Mouse (Mus musculus) midbrain, embryonic 13.5 days (tissue): ENCODE measurements around the gene Dvl2. TPM values are rescaled to one million over a fixed set of nuclear protein-coding genes. Genes with fewer than 3 reads are reported as not detected.
"Not testable (repeated sequence)": the region's sequence is repeated elsewhere in the genome, so short reads cannot be mapped to it uniquely, and the experiment has no call there.

ENCODE experiments used
- ATAC-seq: fragments of 200-750 bp; cut with Nextera tagmentation; 2 replicates; pipeline ENCODE4 v1.8.0; 2017; ENCODE audit warnings: mild to moderate bottlenecking, moderate TSS enrichment, moderate library complexity
- H3K27ac ChIP-seq: fragments of 300-500 bp; sonication (generic); 2 replicates; pipeline ENCODE4 v1.5.1; 2015; ENCODE audit warnings: inconsistent platforms, mild to moderate bottlenecking, moderate library complexity
- H3K27me3 ChIP-seq: fragments of 300-500 bp; sonication (generic); 2 replicates; pipeline ENCODE4 v1.6.1; 2015; ENCODE audit warnings: mild to moderate bottlenecking, inconsistent platforms
- H3K36me3 ChIP-seq: fragments of 300-500 bp; sonication (generic); 2 replicates; pipeline ENCODE4 v1.6.1; 2015; ENCODE audit warnings: mild to moderate bottlenecking, inconsistent platforms
- H3K4me1 ChIP-seq: fragments of 300-500 bp; sonication (generic); replicated peaks from 2 replicates; pipeline ENCODE4 v1.6.1; 2015; ENCODE audit warnings: inconsistent platforms
- H3K4me2 ChIP-seq: fragments of 300-500 bp; sonication (generic); replicated peaks from 2 replicates; pipeline ENCODE4 v1.6.1; 2015; ENCODE audit warnings: moderate library complexity, mild to moderate bottlenecking, inconsistent platforms
- H3K4me3 ChIP-seq: fragments of 300-500 bp; sonication (generic); replicated peaks from 2 replicates; pipeline ENCODE4 v1.5.1; 2015; ENCODE audit warnings: mild to moderate bottlenecking, inconsistent platforms
- H3K9ac ChIP-seq: fragments of 300-500 bp; sonication (generic); replicated peaks from 2 replicates; pipeline ENCODE4 v1.6.1; 2015; ENCODE audit warnings: mild to moderate bottlenecking, inconsistent platforms
- H3K9me3 ChIP-seq: fragments of 300-500 bp; sonication (generic); 2 replicates; pipeline ENCODE4 v1.6.1; 2016; ENCODE audit warnings: mild to moderate bottlenecking, inconsistent platforms
- WGBS: fragments of 180-500 bp; shearing (Covaris S2); methylation state at CpG from one replicate; pipeline ENCODE4 v1.1.7; 2015; 5-methylcytosine and 5-hydroxymethylcytosine counted together
- polyA plus RNA-seq: library from polyadenylated mRNA; unstranded; fragments of >200 nt; fragmentation: Nextera tagmentation; extraction: Ambion mirVana; gene quantifications from 2 replicates; pipeline ENCODE4 v1.2.1, GENCODE M21; 2015

Dvl2 gene
- polyA plus RNA-seq, 1 experiment from 2014 or later = 35.4 TPM

GRCm38 (mm10) chr11:70014051-70014450, 13.7 kb downstream of the Dvl2 start:
- 60% methylated on average over 5 of the region's 5 CpGs for WGBS
- Histone ChIP-seq H3K27me3 (no peaks in the 10 kb centered on the region), H3K4me2 (peak overlapping the region; percentile 91; the same call in 1 of the 2 replicates), H3K9me3 (no peaks in the 10 kb centered on the region), H3K4me3 (peak overlapping the region; percentile 65; the same call in 1 of the 2 replicates), H3K9ac (peak overlapping the region; percentile 79; the same call in 1 of the 2 replicates), H3K4me1 (peaks cover 38% of the 10 kb centered on the region), H3K36me3 (peaks cover 46% of the 10 kb centered on the region), H3K27ac (no peak overlapping the region)
- ATAC-seq = no peak

GRCm38 (mm10) chr11:70014880-70015558, 14.6 kb downstream of the Dvl2 start, which contains the start of gene Acadvl:
Gene Acadvl, minus strand, starts transcription at chr11:70015411.
- no peaks in the 10 kb centered on the region for H3K27me3 ChIP-seq
- peak within 1 kb of the TSS; percentile 91 for H3K4me2 ChIP-seq
- H3K9me3 ChIP-seq = no peaks in the 10 kb centered on the region
- H3K36me3 ChIP-seq = peaks cover 36% of the 10 kb centered on the region
- ATAC-seq = peak; percentile 84
- H3K4me3 ChIP-seq = peak within 1 kb of the TSS; percentile 65
- peak within 1 kb of the TSS; percentile 79 for H3K9ac ChIP-seq
- 1% methylated on average over 35 of the region's 35 CpGs for WGBS
- peak within 1 kb of the TSS; percentile 79 for H3K27ac ChIP-seq
- peaks cover 47% of the 10 kb centered on the region for H3K4me1 ChIP-seq

- Histone ChIP-seq H3K4me1 (peaks cover 54% of the 10 kb centered on the region), H3K27ac (no peak overlapping the region), H3K4me3 (peak overlapping the region; percentile 65; the same call in 1 of the 2 replicates), H3K9ac (peak overlapping the region; percentile 79; the same call in 1 of the 2 replicates), H3K9me3 (no peaks in the 10 kb centered on the region), H3K27me3 (no peaks in the 10 kb centered on the region), H3K4me2 (peak overlapping the region; percentile 91), H3K36me3 (peaks cover 29% of the 10 kb centered on the region)
- ATAC-seq = no peak
- WGBS = 69% methylated on average over 6 of the region's 6 CpGs
These were observed 15.3 kb downstream of the Dvl2 start for GRCm38 (mm10) chr11:70015677-70016076.

GRCm38 (mm10) chr11:70016177-70016576, 15.8 kb downstream of the Dvl2 start:
- H3K4me3 ChIP-seq, ATAC-seq, H3K9me3 ChIP-seq, H3K27ac ChIP-seq, H3K9ac ChIP-seq, H3K27me3 ChIP-seq, H3K4me2 ChIP-seq: not testable (repeated sequence)
- Histone ChIP-seq H3K4me1 (peaks cover 56% of the 10 kb centered on the region), H3K36me3 (peaks cover 24% of the 10 kb centered on the region)
- WGBS = 77% methylated on average over 2 of the region's 2 CpGs

GRCm38 (mm10) chr11:70016669-70017068, 16.3 kb downstream of the Dvl2 start, which contains the start of gene Dlg4:
Gene Dlg4, plus strand, starts transcription at chr11:70016942.
- peak within 1 kb of the TSS; percentile 91 for H3K4me2 ChIP-seq
- H3K9ac ChIP-seq = peak within 1 kb of the TSS; percentile 92
- peaks cover 19% of the 10 kb centered on the region for H3K36me3 ChIP-seq
- H3K4me3 ChIP-seq = peak within 1 kb of the TSS; percentile 78
- no peaks in the 10 kb centered on the region for H3K9me3 ChIP-seq
- peaks cover 56% of the 10 kb centered on the region for H3K4me1 ChIP-seq
- H3K27me3 ChIP-seq = no peaks in the 10 kb centered on the region
- no peak for ATAC-seq
- peak within 1 kb of the TSS; percentile 97 for H3K27ac ChIP-seq
- WGBS = 57% methylated on average over 3 of the region's 3 CpGs

- H3K4me1 ChIP-seq = peaks cover 60% of the 10 kb centered on the region
- peak overlapping the region; percentile 91 for H3K4me2 ChIP-seq
- 29% methylated on average over 7 of the region's 7 CpGs for WGBS
- no peaks in the 10 kb centered on the region for H3K9me3 ChIP-seq
- H3K36me3 ChIP-seq = peaks cover 13% of the 10 kb centered on the region
- peak overlapping the region; percentile 92 for H3K9ac ChIP-seq
- H3K4me3 ChIP-seq = peak overlapping the region; percentile 78
- no peaks in the 10 kb centered on the region for H3K27me3 ChIP-seq
- no peak for ATAC-seq
- peak overlapping the region; percentile 97 for H3K27ac ChIP-seq
These were observed 16.9 kb downstream of the Dvl2 start for GRCm38 (mm10) chr11:70017199-70017767.

- no peak for ATAC-seq
- peaks cover 71% of the 10 kb centered on the region for H3K4me1 ChIP-seq
These were observed 18.0 kb downstream of the Dvl2 start for GRCm38 (mm10) chr11:70018131-70018990.

GRCm38 (mm10) chr11:70019495-70020021, 19.2 kb downstream of the Dvl2 start:
- H3K27ac ChIP-seq = peak overlapping the region; percentile 97
- H3K9ac ChIP-seq = peak overlapping the region; percentile 92
- H3K9me3 ChIP-seq = no peaks in the 10 kb centered on the region
- peak overlapping the region; percentile 78 for H3K4me3 ChIP-seq
- 9% methylated on average over 2 of the region's 2 CpGs for WGBS
- H3K4me2 ChIP-seq = peak overlapping the region; percentile 91
- no peaks in the 10 kb centered on the region for H3K36me3 ChIP-seq
- ATAC-seq = no peak
- no peaks in the 10 kb centered on the region for H3K27me3 ChIP-seq
- peaks cover 76% of the 10 kb centered on the region for H3K4me1 ChIP-seq

More at GRCm38 (mm10) chr11:70018131-70018990, 18.0 kb downstream of the Dvl2 start:
- Histone ChIP-seq H3K4me3 (peak overlapping the region; percentile 78), H3K27ac (peak overlapping the region; percentile 97), H3K9ac (peak overlapping the region; percentile 92), H3K4me2 (peak overlapping the region; percentile 91), H3K9me3 (no peaks in the 10 kb centered on the region), H3K27me3 (no peaks in the 10 kb centered on the region), H3K36me3 (peaks cover 3% of the 10 kb centered on the region)
- WGBS = under 1% methylated on average over 25 of the region's 25 CpGs

- Histone ChIP-seq H3K4me1 (peaks cover 77% of the 10 kb centered on the region), H3K9ac (peak overlapping the region; percentile 92), H3K4me2 (peak overlapping the region; percentile 91), H3K9me3 (no peaks in the 10 kb centered on the region), H3K27ac (peak overlapping the region; percentile 97), H3K36me3 (no peaks in the 10 kb centered on the region), H3K4me3 (peak overlapping the region; percentile 78), H3K27me3 (no peaks in the 10 kb centered on the region)
- 15% methylated on average over 8 of the region's 8 CpGs for WGBS
- ATAC-seq = no peak
These were observed 19.7 kb downstream of the Dvl2 start for GRCm38 (mm10) chr11:70020022-70020631.

GRCm38 (mm10) chr11:70020731-70021263, 20.4 kb downstream of the Dvl2 start:
- WGBS = 0% methylated on average over 8 of the region's 8 CpGs
- H3K4me1 ChIP-seq = peaks cover 78% of the 10 kb centered on the region
- peak overlapping the region; percentile 97 for H3K27ac ChIP-seq
- H3K4me2 ChIP-seq = peak overlapping the region; percentile 91
- H3K9ac ChIP-seq = peak overlapping the region; percentile 92
- H3K4me3 ChIP-seq = peak overlapping the region; percentile 78
- ATAC-seq = peak; percentile 85
- no peaks in the 10 kb centered on the region for H3K9me3 ChIP-seq
- H3K27me3 ChIP-seq = no peaks in the 10 kb centered on the region
- H3K36me3 ChIP-seq = no peaks in the 10 kb centered on the region
